Mouse (Mus musculus) cerebellum, postnatal 25 days (tissue): ENCODE measurements around the gene Gm17334.

Experiments used
- DNase-seq, 2 experiments: peaks; one replicate each; pipeline ENCODE4 v3.0.0; 2021; ENCODE audit warnings: mixed read lengths in 2 of 2

The Gm17334 gene

GRCm38 (mm10) chr11:53737573-53737946 lies 35.4 kb downstream of the Gm17334 start:
- peak; percentile 50 to 69 for DNase-seq

GRCm38 (mm10) chr11:53736771-53737572 lies 36.0 kb downstream of the Gm17334 start:
- peak; percentile 55 to 68 for DNase-seq

- peak; percentile 68 to 79 for DNase-seq
These were observed 37.2 kb downstream of the Gm17334 start for GRCm38 (mm10) chr11:53735682-53736245.

- DNase-seq: no peak
These were observed 37.9 kb downstream of the Gm17334 start for GRCm38 (mm10) chr11:53734970-53735681.

GRCm38 (mm10) chr11:53734431-53734830 lies 38.6 kb downstream of the Gm17334 start:
- DNase-seq: no peak

- DNase-seq: no peak
These were observed 39.2 kb downstream of the Gm17334 start for GRCm38 (mm10) chr11:53733824-53734223.

GRCm38 (mm10) chr11:53732244-53732643 lies 40.7 kb downstream of the Gm17334 start:
- DNase-seq: no peak

- no peak for DNase-seq
These were observed 41.5 kb downstream of the Gm17334 start for GRCm38 (mm10) chr11:53731457-53731856.
